Mouse (Mus musculus) ES-E14 (cell line): ENCODE measurements around the gene Mpv17l2.

Experiments
- CHD2 ChIP-seq: IDR thresholded peaks from 2 replicates; pipeline ENCODE4 v1.6.1; 2014; ENCODE audit warnings: mild to moderate bottlenecking, low read depth, low read length, inconsistent platforms
- HCFC1 ChIP-seq: IDR thresholded peaks from 2 replicates; pipeline ENCODE4 v1.6.1; 2012; ENCODE audit warnings: low read length, inconsistent platforms, borderline replicate concordance; ENCODE audit not compliant: insufficient read depth
- MAFK ChIP-seq: IDR thresholded peaks from 2 replicates; pipeline ENCODE4 v1.6.1; 2014; ENCODE audit warnings: mild to moderate bottlenecking, low read depth, low read length, inconsistent platforms; ENCODE audit not compliant: insufficient read depth
- ZC3H11A ChIP-seq: IDR thresholded peaks from 2 replicates; pipeline ENCODE4 v1.6.1; 2012; ENCODE audit warnings: low read depth, mild to moderate bottlenecking, inconsistent platforms, low read length, borderline replicate concordance
- ZNF384 ChIP-seq: IDR thresholded peaks from 2 replicates; pipeline ENCODE4 v1.6.1; 2012; ENCODE audit warnings: low read depth, low read length, inconsistent platforms

DNA sequence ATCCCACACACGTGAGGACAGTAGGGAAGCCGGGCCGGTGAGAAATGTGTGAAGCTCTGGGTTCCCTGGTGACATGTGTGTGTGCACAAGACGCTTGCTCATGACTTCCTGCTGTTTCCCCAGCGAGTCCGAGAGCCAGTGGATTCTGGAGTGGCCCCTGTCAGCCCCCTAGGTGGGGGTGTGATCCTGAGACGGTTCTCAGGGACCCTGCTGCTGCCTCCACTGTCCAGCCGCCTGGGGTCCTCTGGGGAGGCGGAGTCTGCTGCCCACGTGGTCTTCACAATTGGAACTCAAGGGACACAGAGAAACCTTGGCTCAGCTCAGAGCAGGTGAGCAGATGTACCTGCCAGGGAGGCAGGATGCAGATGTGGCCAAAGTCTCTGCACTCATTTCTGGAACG is 34.0 kb downstream of the Mpv17l2 start:
- TF ChIP-seq CHD2 (no peak), ZC3H11A (no peak), MAFK (no peak), HCFC1 (no peak), ZNF384 (no peak)
